Mouse (Mus musculus) forebrain, embryonic 13.5 days (tissue): ENCODE measurements around the gene Ppp2r3d. TPM values are rescaled to one million over a fixed set of nuclear protein-coding genes. Genes with fewer than 3 reads are reported as not detected.
"Not testable (repeated sequence)": the region's sequence is repeated elsewhere in the genome, so short reads cannot be mapped to it uniquely, and the experiment has no call there.

Experiments used
- ATAC-seq: fragments of 200-750 bp; cut with Nextera tagmentation; 2 replicates; pipeline ENCODE4 v1.8.0; 2017
- H3K27ac ChIP-seq: fragments of 300-500 bp; sonication (generic); 2 replicates; pipeline ENCODE4 v1.5.1; 2015; ENCODE audit warnings: inconsistent platforms, mild to moderate bottlenecking, moderate library complexity
- H3K27me3 ChIP-seq: fragments of 300-500 bp; sonication (generic); 2 replicates; pipeline ENCODE4 v1.6.1; 2015; ENCODE audit warnings: mild to moderate bottlenecking, inconsistent platforms
- H3K36me3 ChIP-seq: fragments of 300-500 bp; sonication (generic); 2 replicates; pipeline ENCODE4 v1.6.1; 2015; ENCODE audit warnings: mild to moderate bottlenecking, inconsistent platforms; ENCODE audit not compliant: poor library complexity, severe bottlenecking
- H3K4me1 ChIP-seq: fragments of 300-500 bp; sonication (generic); 2 replicates; pipeline ENCODE4 v1.6.1; 2015; ENCODE audit warnings: inconsistent platforms
- H3K4me2 ChIP-seq: fragments of 300-500 bp; sonication (generic); 2 replicates; pipeline ENCODE4 v1.6.1; 2015; ENCODE audit warnings: inconsistent platforms, mild to moderate bottlenecking, moderate library complexity
- H3K4me3 ChIP-seq: fragments of 300-500 bp; sonication (generic); 2 replicates; pipeline ENCODE4 v1.5.1; 2015; ENCODE audit warnings: mild to moderate bottlenecking, inconsistent platforms
- H3K9ac ChIP-seq: fragments of 300-500 bp; sonication (generic); 2 replicates; pipeline ENCODE4 v1.6.1; 2015; ENCODE audit warnings: mild to moderate bottlenecking, inconsistent platforms
- H3K9me3 ChIP-seq: fragments of 300-500 bp; sonication (generic); replicated peaks from 2 replicates; pipeline ENCODE4 v1.6.1; 2016; ENCODE audit warnings: inconsistent platforms
- WGBS: fragments of 180-500 bp; shearing (Covaris S2); methylation state at CpG from one replicate; pipeline ENCODE4 v1.1.7; 2015; 5-methylcytosine and 5-hydroxymethylcytosine counted together
- polyA plus RNA-seq: library from polyadenylated mRNA; unstranded; fragments of >200 nt; fragmentation: Nextera tagmentation; extraction: Ambion mirVana; gene quantifications from 2 replicates; pipeline ENCODE4 v1.2.1, GENCODE M21; 2015

Gene Ppp2r3d
- 132 and 136 TPM in 2 replicates for polyA plus RNA-seq

- 97% methylated on average over 22 of the region's 22 CpGs for WGBS
Measured at GRCm38 (mm10) chr9:124476096-124476902, at the start of gene Ppp2r3d. Ppp2r3d (minus strand) TSS chr9:124476898.

GRCm38 (mm10) chr9:124493693-124494092 is 17.0 kb upstream of the Ppp2r3d start, which contains the start of gene Gm21836:
Gm21836 (minus strand) TSS chr9:124493793.
- H3K4me2 ChIP-seq, H3K36me3 ChIP-seq, H3K27ac ChIP-seq, H3K4me1 ChIP-seq, ATAC-seq, H3K4me3 ChIP-seq, H3K9ac ChIP-seq, H3K9me3 ChIP-seq, H3K27me3 ChIP-seq: not testable (repeated sequence)
- 88% methylated on average over 2 of the region's 2 CpGs for WGBS

More at GRCm38 (mm10) chr9:124476096-124476902, at the start of gene Ppp2r3d:
- no peaks in the 10 kb centered on the region for H3K9me3 ChIP-seq
- no peak within 1 kb of the TSS for H3K4me3 ChIP-seq
- H3K27ac ChIP-seq = no peak within 1 kb of the TSS
- no peak within 1 kb of the TSS for H3K9ac ChIP-seq
- peak; percentile 70 for ATAC-seq
- no peak within 1 kb of the TSS for H3K4me2 ChIP-seq
- H3K36me3 ChIP-seq = peaks cover 16% of the 10 kb centered on the region
- H3K4me1 ChIP-seq = no peaks in the 10 kb centered on the region
- H3K27me3 ChIP-seq = no peaks in the 10 kb centered on the region

GRCm38 (mm10) chr9:124480361-124480980 is 3.8 kb upstream of the Ppp2r3d start:
- ATAC-seq = not testable (repeated sequence)

GRCm38 (mm10) chr9:124478081-124478480 is 1.4 kb upstream of the Ppp2r3d start:
- no peak for ATAC-seq
- no peaks in the 10 kb centered on the region for H3K4me1 ChIP-seq
- H3K9me3 ChIP-seq = no peaks in the 10 kb centered on the region
- 87% methylated on average over 3 of the region's 3 CpGs for WGBS
- no peak overlapping the region for H3K4me3 ChIP-seq
- no peak overlapping the region for H3K9ac ChIP-seq
- H3K4me2 ChIP-seq = no peak overlapping the region
- H3K27me3 ChIP-seq = no peaks in the 10 kb centered on the region
- H3K27ac ChIP-seq = no peak overlapping the region
- peaks cover 16% of the 10 kb centered on the region for H3K36me3 ChIP-seq

More at GRCm38 (mm10) chr9:124480361-124480980, 3.8 kb upstream of the Ppp2r3d start:
- H3K27me3 ChIP-seq, H3K9ac ChIP-seq, H3K4me3 ChIP-seq, H3K27ac ChIP-seq, H3K4me2 ChIP-seq, H3K4me1 ChIP-seq, H3K9me3 ChIP-seq: not testable (repeated sequence)
- peaks cover 13% of the 10 kb centered on the region for H3K36me3 ChIP-seq
- WGBS = 60% methylated on average over 13 of the region's 15 CpGs

GRCm38 (mm10) chr9:124475689-124476088 is 1.0 kb downstream of the Ppp2r3d start:
- Histone ChIP-seq H3K9ac (no peak overlapping the region), H3K36me3 (peaks cover 16% of the 10 kb centered on the region), H3K4me3 (no peak overlapping the region), H3K4me1 (no peaks in the 10 kb centered on the region), H3K27ac (no peak overlapping the region), H3K27me3 (no peaks in the 10 kb centered on the region), H3K9me3 (no peaks in the 10 kb centered on the region), H3K4me2 (no peak overlapping the region)
- ATAC-seq = 0 out of 2 replicates have a peak, but pooled peaks have one; percentile 21
- WGBS = 90% methylated on average over 15 of the region's 15 CpGs

GRCm38 (mm10) chr9:124456572-124456971 is 20.1 kb downstream of the Ppp2r3d start:
- no peak for ATAC-seq
- Histone ChIP-seq H3K9me3 (no peaks in the 10 kb centered on the region), H3K27me3 (no peaks in the 10 kb centered on the region), H3K4me3 (no peak overlapping the region), H3K9ac (no peak overlapping the region), H3K4me1 (no peaks in the 10 kb centered on the region), H3K4me2 (no peak overlapping the region), H3K27ac (no peak overlapping the region), H3K36me3 (no peaks in the 10 kb centered on the region)
- 0% methylated on average over 1 of the region's 1 CpGs for WGBS

GRCm38 (mm10) chr9:124442533-124442855 is 34.2 kb downstream of the Ppp2r3d start:
- ATAC-seq = no peak; the same call in 1 of the 2 replicates

GRCm38 (mm10) chr9:124441681-124442532 is 34.8 kb downstream of the Ppp2r3d start:
- Histone ChIP-seq H3K9me3 (peaks cover 34% of the 10 kb centered on the region), H3K4me1 (no peaks in the 10 kb centered on the region), H3K4me2 (no peak overlapping the region), H3K27ac (no peak overlapping the region), H3K9ac (no peak overlapping the region), H3K4me3 (no peak overlapping the region), H3K27me3 (no peaks in the 10 kb centered on the region), H3K36me3 (peaks cover 38% of the 10 kb centered on the region)
- 98% methylated on average over 45 of the region's 45 CpGs for WGBS
- no peak for ATAC-seq

More at GRCm38 (mm10) chr9:124442533-124442855, 34.2 kb downstream of the Ppp2r3d start:
- peaks cover 38% of the 10 kb centered on the region for H3K36me3 ChIP-seq
- no peak overlapping the region for H3K4me2 ChIP-seq
- no peak overlapping the region for H3K9ac ChIP-seq
- WGBS = 96% methylated on average over 15 of the region's 15 CpGs
- H3K9me3 ChIP-seq = peaks cover 34% of the 10 kb centered on the region
- no peaks in the 10 kb centered on the region for H3K27me3 ChIP-seq
- no peak overlapping the region for H3K27ac ChIP-seq
- no peak overlapping the region for H3K4me3 ChIP-seq
- H3K4me1 ChIP-seq = no peaks in the 10 kb centered on the region

GRCm38 (mm10) chr9:124440724-124441045 is 36.0 kb downstream of the Ppp2r3d start:
- H3K9me3 ChIP-seq = peaks cover 34% of the 10 kb centered on the region
- no peaks in the 10 kb centered on the region for H3K4me1 ChIP-seq
- peak; percentile 81; the same call in 1 of the 2 replicates for ATAC-seq
- H3K4me2 ChIP-seq = no peak overlapping the region
- H3K27ac ChIP-seq = no peak overlapping the region
- no peak overlapping the region for H3K9ac ChIP-seq
- H3K4me3 ChIP-seq = no peak overlapping the region
- WGBS = 76% methylated on average over 14 of the region's 14 CpGs
- H3K27me3 ChIP-seq = no peaks in the 10 kb centered on the region
- H3K36me3 ChIP-seq = peaks cover 38% of the 10 kb centered on the region

- Histone ChIP-seq H3K4me1 (no peaks in the 10 kb centered on the region), H3K27ac (no peak overlapping the region), H3K36me3 (peaks cover 38% of the 10 kb centered on the region), H3K9me3 (peaks cover 34% of the 10 kb centered on the region), H3K4me2 (no peak overlapping the region), H3K27me3 (no peaks in the 10 kb centered on the region), H3K4me3 (no peak overlapping the region), H3K9ac (no peak overlapping the region)
- WGBS = 95% methylated on average over 29 of the region's 29 CpGs
- ATAC-seq = peak; percentile 84
Measured at GRCm38 (mm10) chr9:124439848-124440723, 36.6 kb downstream of the Ppp2r3d start.

- 96% methylated on average over 13 of the region's 13 CpGs for WGBS
Measured at GRCm38 (mm10) chr9:124439403-124439847, 37.3 kb downstream of the Ppp2r3d start.

More at GRCm38 (mm10) chr9:124439403-124439847, 37.3 kb downstream of the Ppp2r3d start:
- peak; percentile 61 for ATAC-seq
- no peaks in the 10 kb centered on the region for H3K4me1 ChIP-seq
- no peak overlapping the region for H3K4me3 ChIP-seq
- H3K9ac ChIP-seq = no peak overlapping the region
- H3K27ac ChIP-seq = no peak overlapping the region
- peaks cover 34% of the 10 kb centered on the region for H3K9me3 ChIP-seq
- H3K36me3 ChIP-seq = peaks cover 38% of the 10 kb centered on the region
- H3K4me2 ChIP-seq = no peak overlapping the region
- no peaks in the 10 kb centered on the region for H3K27me3 ChIP-seq
